Mouse (Mus musculus) right cerebral cortex, postnatal 36 days (tissue): Measurements from ENCODE around the gene Gm3476.
"Not testable (repeated sequence)": the region's sequence is repeated elsewhere in the genome, so short reads cannot be mapped to it uniquely, and the experiment has no call there.

Experiments
- DNase-seq, 2 experiments: peaks; one replicate each; pipeline ENCODE4 v3.0.0; 2022; ENCODE audit warnings: low spot score in 2 of 2, mixed read lengths in 1 of 2

The Gm3476 gene

GRCm38 (mm10) chr14:6125707-6126106 is at the start of gene Gm3476:
Gene Gm3476, minus strand, starts transcription at chr14:6125807.
- DNase-seq, result not testable (repeated sequence)

- DNase-seq, result peak in 1 of 2 experiments; percentile 4
Observed at GRCm38 (mm10) chr14:6163538-6163937, 37.9 kb upstream of the Gm3476 start.

GRCm38 (mm10) chr14:6161085-6161484 is 35.5 kb upstream of the Gm3476 start:
- not testable (repeated sequence) for DNase-seq

- peak; percentile 5 to 20 for DNase-seq
Observed at GRCm38 (mm10) chr14:6108272-6108925, 17.2 kb downstream of the Gm3476 start, which contains the start of gene Gm3468. Gene Gm3468, minus strand, starts transcription at chr14:6108665.

- DNase-seq, result not testable (repeated sequence)
Observed at GRCm38 (mm10) chr14:6107500-6107899, 18.1 kb downstream of the Gm3476 start.

- DNase-seq, result not testable (repeated sequence)
Observed at GRCm38 (mm10) chr14:6093842-6094241, 31.8 kb downstream of the Gm3476 start, which contains the start of gene Gm8206. Gene Gm8206, minus strand, starts transcription at chr14:6093942.

- DNase-seq, result not testable (repeated sequence)
Observed at GRCm38 (mm10) chr14:6058167-6058566, 67.4 kb downstream of the Gm3476 start, which contains the start of gene Gm6337. Gene Gm6337, minus strand, starts transcription at chr14:6058267.
